Mouse (Mus musculus): Measurements from ENCODE around the gene Slc41a2. TPM values are rescaled to one million over a fixed set of nuclear protein-coding genes. Genes with fewer than 3 reads are reported as not detected.
A peak's percentile ranks its signal among the peaks of the same experiment; 100 is the strongest.
"Not testable (repeated sequence)": the region's sequence is repeated elsewhere in the genome, so short reads cannot be mapped to it uniquely, and the experiment has no call there.

Slc41a2 gene
- polyA plus RNA-seq, 1 experiment from 2014 or later: 14.6 TPM

GRCm38 (mm10) chr10:83356416-83356815 is 18.7 kb upstream of the Slc41a2 start:
- Histone ChIP-seq H3K27me3 (ENCODE audit: control insufficient read depth, insufficient read depth, low read length) (no peaks in the 10 kb centered on the region), H3K27ac (no peak overlapping the region), H3K9ac (no peak overlapping the region), H3K36me3 (replicated peaks; ENCODE audit: control insufficient read depth, insufficient read depth) (no peaks in the 10 kb centered on the region), H3K4me2 (replicated peaks) (no peak overlapping the region), H3K4me3 (replicated peaks; ENCODE audit: low read length) (no peak overlapping the region), H3K9me3 (ENCODE audit: control insufficient read depth, low read length) (no peaks in the 10 kb centered on the region), H3K4me1 (replicated peaks; ENCODE audit: control insufficient read depth, insufficient read depth, low read length) (peaks cover 5% of the 10 kb centered on the region)
- 84% methylated on average over 12 of the region's 12 CpGs for WGBS
- DNase-seq (ENCODE audit: low spot score): no peak
- ATAC-seq (ENCODE audit: low FRiP score): no peak

DNA sequence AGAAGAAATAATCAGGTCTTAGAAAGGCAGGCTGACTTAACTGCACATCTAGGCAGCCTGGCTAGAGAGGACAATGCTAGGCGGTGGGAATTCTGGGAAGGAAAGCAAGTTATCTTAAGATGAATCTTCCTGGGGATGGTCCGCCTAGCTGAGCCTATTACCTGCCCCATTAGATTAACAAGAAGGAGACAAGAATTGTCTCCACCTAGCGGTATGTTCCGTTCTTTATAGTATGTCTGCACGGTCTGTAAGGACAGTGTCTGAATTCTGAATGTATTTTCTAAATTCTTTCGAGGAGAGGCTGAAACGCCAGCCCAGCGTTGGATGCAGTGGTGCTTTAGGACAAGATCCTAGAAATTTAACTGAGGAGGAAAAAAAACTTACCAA is 16.6 kb upstream of the Slc41a2 start:
- H3K27ac ChIP-seq: peak overlapping the region; percentile 33; the same call in 1 of the 2 replicates
- H3K4me3 ChIP-seq (replicated peaks; ENCODE audit: low read length): no peak overlapping the region
- ATAC-seq (ENCODE audit: low FRiP score): peak; percentile 17; the same call in 1 of the 2 replicates
- no peaks in the 10 kb centered on the region for H3K36me3 ChIP-seq (replicated peaks; ENCODE audit: control insufficient read depth, insufficient read depth)
- WGBS: 63% methylated on average over 8 of the region's 8 CpGs
- H3K4me1 ChIP-seq (replicated peaks; ENCODE audit: control insufficient read depth, insufficient read depth, low read length): no peaks in the 10 kb centered on the region; the same call in 1 of the 2 replicates
- no peak overlapping the region for H3K9ac ChIP-seq
- no peaks in the 10 kb centered on the region for H3K9me3 ChIP-seq (ENCODE audit: control insufficient read depth, low read length)
- peak; percentile 41 for DNase-seq (ENCODE audit: low spot score)
- no peak overlapping the region; the same call in 1 of the 2 replicates for H3K4me2 ChIP-seq (replicated peaks)
- H3K27me3 ChIP-seq (ENCODE audit: control insufficient read depth, insufficient read depth, low read length): no peaks in the 10 kb centered on the region

DNA sequence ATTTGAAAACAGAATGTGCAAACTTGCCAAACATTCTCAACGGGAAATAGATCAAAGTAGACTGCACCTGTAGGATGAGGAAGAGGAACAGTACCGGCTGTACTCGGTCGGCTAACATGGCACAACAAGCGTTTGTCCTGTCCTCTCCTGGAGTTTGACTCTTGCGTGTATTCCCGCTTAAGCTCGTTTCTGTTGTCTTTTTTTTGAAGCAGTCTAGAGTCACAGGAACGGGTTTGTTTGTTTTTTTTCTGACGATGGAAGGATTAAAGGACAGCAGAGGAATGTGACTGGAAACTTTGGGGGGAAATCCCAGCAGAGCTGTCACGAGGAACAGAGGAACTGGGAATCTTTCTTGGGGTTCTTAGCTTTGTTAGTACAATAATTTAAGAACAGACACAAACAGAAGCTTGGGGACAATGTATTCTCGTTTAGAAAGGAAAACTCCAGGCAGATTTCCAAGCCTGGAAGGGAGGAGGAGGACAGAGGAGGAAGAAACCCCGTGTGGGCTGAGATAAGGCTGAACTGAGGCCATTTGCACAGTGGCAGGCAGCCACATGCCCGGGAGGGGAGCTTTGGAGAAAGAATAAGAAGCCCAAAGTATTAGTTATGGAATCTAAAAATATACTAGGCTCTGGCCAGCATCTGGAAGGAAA is 16.1 kb upstream of the Slc41a2 start:
- H3K36me3 ChIP-seq (replicated peaks; ENCODE audit: control insufficient read depth, insufficient read depth): no peaks in the 10 kb centered on the region
- H3K27me3 ChIP-seq (ENCODE audit: control insufficient read depth, insufficient read depth, low read length): no peaks in the 10 kb centered on the region
- peak overlapping the region; percentile 33; the same call in 1 of the 2 replicates for H3K27ac ChIP-seq
- H3K4me2 ChIP-seq (replicated peaks): no peak overlapping the region; the same call in 1 of the 2 replicates
- H3K9ac ChIP-seq: no peak overlapping the region
- H3K9me3 ChIP-seq (ENCODE audit: control insufficient read depth, low read length): no peaks in the 10 kb centered on the region
- no peak for DNase-seq (ENCODE audit: low spot score)
- H3K4me1 ChIP-seq (replicated peaks; ENCODE audit: control insufficient read depth, insufficient read depth, low read length): no peaks in the 10 kb centered on the region; the same call in 1 of the 2 replicates
- ATAC-seq (ENCODE audit: low FRiP score): no peak
- no peak overlapping the region for H3K4me3 ChIP-seq (replicated peaks; ENCODE audit: low read length)
- 68% methylated on average over 14 of the region's 14 CpGs for WGBS

DNA sequence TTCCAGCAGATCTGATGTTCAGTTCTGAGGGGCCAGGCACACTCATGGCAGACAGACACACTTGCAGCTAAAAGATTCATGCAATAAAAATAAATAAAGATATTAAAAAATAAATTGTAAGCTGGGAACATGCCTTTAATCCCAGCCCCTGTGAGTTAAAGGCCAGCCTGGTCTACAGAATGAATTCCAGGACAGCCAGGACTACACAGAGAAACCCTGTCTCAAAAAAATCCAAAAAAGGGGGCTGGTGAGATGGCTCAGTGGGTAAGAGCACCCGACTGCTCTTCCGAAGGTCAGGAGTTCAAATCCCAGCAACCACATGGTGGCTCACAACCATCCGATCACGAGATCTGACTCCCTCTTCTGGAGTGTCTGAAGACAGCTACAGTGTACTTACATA is 14.1 kb upstream of the Slc41a2 start:
- H3K36me3 ChIP-seq (replicated peaks; ENCODE audit: control insufficient read depth, insufficient read depth); H3K27me3 ChIP-seq (ENCODE audit: control insufficient read depth, insufficient read depth, low read length); H3K9me3 ChIP-seq (ENCODE audit: control insufficient read depth, low read length); DNase-seq (ENCODE audit: low spot score); ATAC-seq (ENCODE audit: low FRiP score); H3K4me1 ChIP-seq (replicated peaks; ENCODE audit: control insufficient read depth, insufficient read depth, low read length); H3K27ac ChIP-seq; H3K4me3 ChIP-seq (replicated peaks; ENCODE audit: low read length); H3K4me2 ChIP-seq (replicated peaks); H3K9ac ChIP-seq: not testable (repeated sequence)
- 92% methylated on average over 2 of the region's 4 CpGs for WGBS

DNA sequence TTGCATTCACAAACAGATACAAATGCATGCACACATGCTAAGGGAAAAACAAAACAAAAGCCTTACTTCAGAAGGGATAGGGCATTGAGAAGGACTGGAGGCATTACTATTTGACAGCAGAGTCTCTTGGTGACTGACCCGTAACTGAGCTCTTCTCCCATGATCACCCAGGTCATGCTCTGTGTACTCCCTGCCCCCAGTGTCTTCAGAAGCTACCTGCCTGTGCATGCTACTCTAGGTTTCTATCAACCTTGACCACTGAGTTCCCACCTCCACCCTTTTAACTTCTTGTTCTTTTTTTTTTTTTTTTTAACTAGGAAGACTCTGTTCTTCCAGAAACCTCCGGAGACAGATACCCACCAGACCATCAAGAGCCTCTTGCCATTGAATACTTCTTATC is 13.0 kb upstream of the Slc41a2 start:
- H3K9me3 ChIP-seq (ENCODE audit: control insufficient read depth, low read length): no peaks in the 10 kb centered on the region
- H3K4me3 ChIP-seq (replicated peaks; ENCODE audit: low read length): no peak overlapping the region
- no peaks in the 10 kb centered on the region; the same call in 1 of the 2 replicates for H3K4me1 ChIP-seq (replicated peaks; ENCODE audit: control insufficient read depth, insufficient read depth, low read length)
- H3K27me3 ChIP-seq (ENCODE audit: control insufficient read depth, insufficient read depth, low read length): no peaks in the 10 kb centered on the region
- 86% methylated on average over 2 of the region's 2 CpGs for WGBS
- H3K9ac ChIP-seq: no peak overlapping the region
- no peak for ATAC-seq (ENCODE audit: low FRiP score)
- H3K27ac ChIP-seq: no peak overlapping the region
- H3K4me2 ChIP-seq (replicated peaks): no peak overlapping the region
- DNase-seq (ENCODE audit: low spot score): no peak
- no peaks in the 10 kb centered on the region for H3K36me3 ChIP-seq (replicated peaks; ENCODE audit: control insufficient read depth, insufficient read depth)

- no peaks in the 10 kb centered on the region for H3K9me3 ChIP-seq (ENCODE audit: control insufficient read depth, low read length)
- no peak for ATAC-seq (ENCODE audit: low FRiP score)
- 28% methylated on average over 7 of the region's 7 CpGs for WGBS
These were observed 9.8 kb upstream of the Slc41a2 start for GRCm38 (mm10) chr10:83347494-83347893.

GRCm38 (mm10) chr10:83346359-83346736 is 8.7 kb upstream of the Slc41a2 start:
- Histone ChIP-seq H3K36me3 (replicated peaks; ENCODE audit: control insufficient read depth, insufficient read depth) (no peaks in the 10 kb centered on the region), H3K4me2 (replicated peaks) (no peak overlapping the region), H3K4me3 (replicated peaks; ENCODE audit: low read length) (no peak overlapping the region), H3K9me3 (ENCODE audit: control insufficient read depth, low read length) (no peaks in the 10 kb centered on the region), H3K27me3 (ENCODE audit: control insufficient read depth, insufficient read depth, low read length) (no peaks in the 10 kb centered on the region), H3K9ac (no peak overlapping the region), H3K27ac (no peak overlapping the region), H3K4me1 (replicated peaks; ENCODE audit: control insufficient read depth, insufficient read depth, low read length) (no peaks in the 10 kb centered on the region)
- WGBS: 85% methylated on average over 5 of the region's 5 CpGs
- ATAC-seq (ENCODE audit: low FRiP score): no peak
- no peak for DNase-seq (ENCODE audit: low spot score)

More at GRCm38 (mm10) chr10:83347494-83347893, 9.8 kb upstream of the Slc41a2 start:
- no peak for DNase-seq (ENCODE audit: low spot score)
- H3K27me3 ChIP-seq (ENCODE audit: control insufficient read depth, insufficient read depth, low read length): no peaks in the 10 kb centered on the region
- no peaks in the 10 kb centered on the region for H3K4me1 ChIP-seq (replicated peaks; ENCODE audit: control insufficient read depth, insufficient read depth, low read length)
- H3K9ac ChIP-seq: no peak overlapping the region
- H3K36me3 ChIP-seq (replicated peaks; ENCODE audit: control insufficient read depth, insufficient read depth): no peaks in the 10 kb centered on the region
- no peak overlapping the region for H3K4me2 ChIP-seq (replicated peaks)
- no peak overlapping the region for H3K27ac ChIP-seq
- no peak overlapping the region for H3K4me3 ChIP-seq (replicated peaks; ENCODE audit: low read length)

- Histone ChIP-seq H3K27me3 (ENCODE audit: control insufficient read depth, insufficient read depth, low read length) (no peaks in the 10 kb centered on the region), H3K4me3 (replicated peaks; ENCODE audit: low read length) (no peak overlapping the region), H3K4me1 (replicated peaks; ENCODE audit: control insufficient read depth, insufficient read depth, low read length) (no peaks in the 10 kb centered on the region), H3K27ac (no peak overlapping the region), H3K4me2 (replicated peaks) (no peak overlapping the region), H3K9ac (no peak overlapping the region), H3K9me3 (ENCODE audit: control insufficient read depth, low read length) (no peaks in the 10 kb centered on the region), H3K36me3 (replicated peaks; ENCODE audit: control insufficient read depth, insufficient read depth) (no peaks in the 10 kb centered on the region)
- DNase-seq (ENCODE audit: low spot score) (no peak), ATAC-seq (ENCODE audit: low FRiP score) (no peak)
- WGBS: 43% methylated on average over 7 of the region's 7 CpGs
These were observed 8.1 kb upstream of the Slc41a2 start for GRCm38 (mm10) chr10:83345693-83346358.

DNA sequence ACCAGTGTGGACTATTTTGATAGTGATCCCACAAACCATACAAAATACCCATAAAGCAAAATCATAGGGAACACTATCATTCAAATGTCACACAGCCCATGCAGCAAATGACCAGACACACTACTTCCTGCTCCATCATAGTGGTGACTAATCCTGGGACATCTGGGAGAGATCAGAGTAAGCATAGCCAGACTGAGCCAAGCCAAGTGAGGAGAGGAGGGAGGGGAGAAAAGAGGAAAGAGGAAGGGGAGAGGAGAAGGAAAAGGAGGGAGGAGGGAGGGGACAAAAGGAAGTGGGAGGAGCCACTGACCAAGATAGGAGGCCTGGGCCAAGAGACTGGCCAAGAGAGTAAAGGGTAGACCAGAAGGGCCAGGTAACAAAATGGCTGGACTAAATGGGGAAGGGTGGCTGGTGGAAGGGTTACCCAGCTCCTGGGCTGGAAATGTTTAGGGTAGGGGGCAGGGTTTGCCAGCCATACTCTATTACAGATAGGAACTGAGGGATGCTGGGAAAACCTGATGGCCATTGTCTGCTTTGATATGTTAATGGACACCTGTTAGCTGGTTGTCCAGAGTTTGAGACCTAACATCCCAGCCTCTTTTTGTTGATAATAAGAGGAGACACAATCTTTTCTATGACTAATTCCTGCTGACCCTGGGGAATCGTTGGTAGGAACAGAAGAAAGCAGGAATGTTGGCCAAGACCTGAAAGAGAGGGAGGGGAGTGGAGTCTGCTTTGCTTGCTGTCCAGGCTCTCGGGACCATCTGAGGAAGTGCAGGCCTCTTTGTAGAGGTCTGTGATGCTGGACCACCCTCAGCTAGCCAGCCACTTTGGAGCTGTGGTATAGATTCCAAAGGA is 6.4 kb upstream of the Slc41a2 start:
- H3K27ac ChIP-seq: no peak overlapping the region
- H3K27me3 ChIP-seq (ENCODE audit: control insufficient read depth, insufficient read depth, low read length): no peaks in the 10 kb centered on the region
- no peak overlapping the region for H3K4me2 ChIP-seq (replicated peaks)
- H3K4me3 ChIP-seq (replicated peaks; ENCODE audit: low read length): no peak overlapping the region
- no peaks in the 10 kb centered on the region for H3K36me3 ChIP-seq (replicated peaks; ENCODE audit: control insufficient read depth, insufficient read depth)
- 45% methylated on average over 2 of the region's 2 CpGs for WGBS
- H3K9me3 ChIP-seq (ENCODE audit: control insufficient read depth, low read length): no peaks in the 10 kb centered on the region
- H3K9ac ChIP-seq: no peak overlapping the region
- no peak for DNase-seq (ENCODE audit: low spot score)
- no peaks in the 10 kb centered on the region for H3K4me1 ChIP-seq (replicated peaks; ENCODE audit: control insufficient read depth, insufficient read depth, low read length)
- no peak for ATAC-seq (ENCODE audit: low FRiP score)

Data from hindbrain, embryonic 14.5 days (tissue).